Mouse (Mus musculus) liver, postnatal 0 days (tissue): ENCODE measurements at regions not wholly inside any gene's neighbourhood (a gene's known extent, or its start where the extent isn't known, plus 50 kb on each side); places are given as distances from the start of the nearest gene placed in this dataset.

Source experiments
- ATAC-seq: fragments of 200-750 bp; cut with Nextera tagmentation; 2 replicates; pipeline ENCODE4 v1.8.0; 2017; ENCODE audit warnings: mild to moderate bottlenecking, moderate library complexity
- DNase-seq: peaks from one replicate; pipeline ENCODE4 v3.0.0-alpha.2; 2016
- H3K27ac ChIP-seq: fragments of 300-500 bp; sonication (generic); 2 replicates; pipeline ENCODE4 v1.5.1; 2014; ENCODE audit warnings: antibody characterized with exemption, moderate library complexity, mild to moderate bottlenecking, low read depth
- H3K27me3 ChIP-seq: fragments of 300-500 bp; sonication (generic); 2 replicates; pipeline ENCODE4 v1.6.1; 2014; ENCODE audit warnings: low read length, control low read depth, mixed read lengths; ENCODE audit not compliant: insufficient read depth
- H3K36me3 ChIP-seq: fragments of 300-500 bp; sonication (generic); replicated peaks from 2 replicates; pipeline ENCODE4 v1.6.1; 2014; ENCODE audit warnings: mild to moderate bottlenecking, control low read depth, low read length, moderate library complexity, mixed read lengths; ENCODE audit not compliant: insufficient read depth
- H3K4me1 ChIP-seq: fragments of 300-500 bp; sonication (generic); 2 replicates; pipeline ENCODE4 v1.6.1; 2014; ENCODE audit warnings: antibody characterized with exemption, mild to moderate bottlenecking, control low read depth; ENCODE audit not compliant: insufficient read depth
- H3K4me2 ChIP-seq: fragments of 300-500 bp; sonication (generic); 2 replicates; pipeline ENCODE4 v1.6.1; 2014; ENCODE audit warnings: low read depth, mild to moderate bottlenecking, low read length, moderate library complexity, mixed read lengths
- H3K4me3 ChIP-seq: fragments of 300-500 bp; sonication (generic); 2 replicates; pipeline ENCODE4 v1.5.1; 2014; ENCODE audit warnings: low read depth, low read length
- H3K9ac ChIP-seq: fragments of 300-500 bp; sonication (generic); replicated peaks from 2 replicates; pipeline ENCODE4 v1.6.1; 2014; ENCODE audit warnings: mild to moderate bottlenecking, moderate library complexity
- H3K9me3 ChIP-seq: fragments of 300-500 bp; sonication (generic); 2 replicates; pipeline ENCODE4 v1.6.1; 2016; ENCODE audit warnings: mild to moderate bottlenecking, control low read depth, low read length, mixed read lengths
- CTCF ChIP-seq: sonication (generic); IDR thresholded peaks from 2 replicates; pipeline ENCODE4 v1.5.1; 2016; ENCODE audit warnings: antibody characterized with exemption, low read depth
- EP300 ChIP-seq: IDR thresholded peaks from 2 replicates; pipeline ENCODE4 v1.6.1; 2016; ENCODE audit warnings: antibody characterized with exemption, low read depth, mild to moderate bottlenecking
- WGBS: fragments of 180-500 bp; shearing (Covaris S2); extraction: QIAGEN DNeasy Blood & Tissue Kit; methylation state at CpG from one replicate; pipeline ENCODE4 v1.1.7; 2014; ENCODE audit not compliant: insufficient replicate concordance; 5-methylcytosine and 5-hydroxymethylcytosine counted together

DNA sequence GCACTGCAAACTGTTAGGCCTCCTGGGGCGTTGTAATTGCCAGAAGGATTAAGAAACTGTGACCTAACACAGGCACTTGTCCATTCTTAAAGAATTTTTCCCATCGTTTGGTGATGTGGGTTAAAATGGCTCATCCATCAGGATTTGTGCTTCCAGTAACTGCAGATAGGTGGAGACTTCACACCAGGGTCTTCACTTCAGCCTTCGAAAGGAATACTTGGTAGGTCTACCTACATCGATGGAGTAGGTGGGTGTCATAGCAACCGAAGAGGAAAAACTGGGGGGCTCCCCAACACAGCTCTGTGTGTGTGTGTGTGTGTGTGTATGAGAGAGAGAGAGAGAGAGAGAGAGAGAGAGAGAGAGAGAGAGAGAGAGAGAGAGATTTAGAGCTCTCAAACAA, 126.3 kb upstream of the Zfp706 start:
- Histone ChIP-seq H3K4me2 (no peak overlapping the region), H3K36me3 (no peaks in the 10 kb centered on the region), H3K4me3 (no peak overlapping the region), H3K27me3 (no peaks in the 10 kb centered on the region), H3K27ac (no peak overlapping the region), H3K4me1 (peaks cover 2% of the 10 kb centered on the region; the same call in 1 of the 2 replicates), H3K9me3 (peaks cover 7% of the 10 kb centered on the region; the same call in 1 of the 2 replicates), H3K9ac (no peak overlapping the region)
- ATAC-seq (no peak), DNase-seq (no peak)
- WGBS = 49% methylated on average over 5 of the region's 5 CpGs
- no peak for TF ChIP-seq EP300
- TF ChIP-seq CTCF = peak; percentile 30

DNA sequence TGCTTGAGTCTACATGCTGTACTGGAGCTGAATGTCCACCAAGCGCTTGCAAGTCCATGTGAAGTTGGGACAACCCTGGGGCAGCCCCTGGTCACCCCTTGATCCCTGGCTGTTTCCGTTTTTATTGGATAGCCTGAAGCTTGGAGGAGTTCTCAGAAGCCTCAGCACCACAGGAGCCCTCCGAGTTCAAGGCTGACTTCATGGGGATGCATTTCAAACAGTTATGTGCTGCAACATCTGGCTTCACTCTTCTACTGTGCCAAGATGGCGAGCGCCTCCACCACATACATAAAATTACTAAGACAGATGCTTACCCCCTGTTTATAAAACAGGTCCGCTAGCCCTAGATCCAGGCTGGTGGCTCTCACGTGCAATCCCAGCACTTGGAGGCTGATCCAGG, 120.1 kb upstream of the Zfp706 start:
- no peak for DNase-seq
- H3K4me1 ChIP-seq = no peaks in the 10 kb centered on the region
- no peaks in the 10 kb centered on the region for H3K27me3 ChIP-seq
- H3K9ac ChIP-seq = no peak overlapping the region
- H3K4me2 ChIP-seq = no peak overlapping the region
- ATAC-seq = no peak
- H3K36me3 ChIP-seq = no peaks in the 10 kb centered on the region
- no peak overlapping the region for H3K4me3 ChIP-seq
- no peak overlapping the region for H3K27ac ChIP-seq
- 82% methylated on average over 7 of the region's 7 CpGs for WGBS
- H3K9me3 ChIP-seq = peaks cover 7% of the 10 kb centered on the region; the same call in 1 of the 2 replicates
- TF ChIP-seq CTCF (no peak), EP300 (no peak)

DNA sequence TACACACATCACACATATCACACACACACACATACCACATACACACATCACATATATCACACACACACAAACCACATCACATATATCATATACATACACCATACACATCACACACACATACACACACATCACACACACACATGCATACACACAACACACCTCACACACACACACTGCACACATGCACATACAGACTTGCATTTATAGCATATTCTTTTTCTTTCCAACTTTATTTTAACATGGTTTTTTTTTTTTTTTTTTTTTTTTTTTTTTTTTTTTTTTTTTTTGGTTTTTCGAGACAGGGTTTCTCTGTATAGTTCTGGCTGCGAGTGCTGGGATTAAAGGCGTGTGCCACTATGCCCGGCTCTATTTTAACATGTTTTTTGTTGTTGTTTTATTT, 119.6 kb upstream of the Zfp706 start:
- Histone ChIP-seq H3K27ac (no peak overlapping the region), H3K4me3 (no peak overlapping the region), H3K27me3 (no peaks in the 10 kb centered on the region), H3K9ac (no peak overlapping the region), H3K4me2 (no peak overlapping the region), H3K9me3 (peaks cover 7% of the 10 kb centered on the region; the same call in 1 of the 2 replicates), H3K4me1 (no peaks in the 10 kb centered on the region), H3K36me3 (no peaks in the 10 kb centered on the region)
- ATAC-seq (no peak), DNase-seq (no peak)
- 84% methylated on average over 4 of the region's 4 CpGs for WGBS
- TF ChIP-seq EP300 = no peak

GRCm38 (mm10) chr15:37125823-37126222, 118.2 kb upstream of the Zfp706 start:
- no peak overlapping the region for H3K9ac ChIP-seq
- WGBS = 69% methylated on average over 4 of the region's 4 CpGs
- DNase-seq = no peak
- H3K27me3 ChIP-seq = no peaks in the 10 kb centered on the region
- ATAC-seq = no peak
- no peak overlapping the region for H3K27ac ChIP-seq
- H3K4me2 ChIP-seq = no peak overlapping the region
- no peaks in the 10 kb centered on the region for H3K4me1 ChIP-seq
- peaks cover 3% of the 10 kb centered on the region; the same call in 1 of the 2 replicates for H3K9me3 ChIP-seq
- TF ChIP-seq CTCF (no peak), EP300 (no peak)
- no peak overlapping the region for H3K4me3 ChIP-seq
- H3K36me3 ChIP-seq = no peaks in the 10 kb centered on the region

DNA sequence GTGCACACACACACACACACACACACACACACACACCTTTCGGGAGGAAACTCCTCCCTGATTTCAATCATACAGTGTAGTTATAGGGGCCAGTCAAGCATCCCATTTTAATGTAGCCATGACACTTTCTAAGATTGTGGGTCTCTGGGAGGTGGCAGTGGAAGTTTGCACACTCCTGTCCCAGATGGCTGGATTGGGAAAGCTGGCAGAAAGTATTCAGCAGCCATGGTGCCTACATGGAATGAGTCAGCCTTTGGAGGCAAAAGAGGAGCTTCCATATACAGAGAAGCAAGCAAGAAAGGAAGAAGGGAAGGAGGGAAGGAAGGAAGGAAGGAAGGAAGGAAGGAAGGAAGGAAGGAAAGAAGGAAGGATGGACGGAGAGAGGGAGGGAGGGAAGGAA, 117.4 kb upstream of the Zfp706 start:
- DNase-seq = no peak
- 63% methylated on average over 2 of the region's 2 CpGs for WGBS
- Histone ChIP-seq H3K4me2 (no peak overlapping the region), H3K4me3 (no peak overlapping the region), H3K27me3 (no peaks in the 10 kb centered on the region), H3K9me3 (no peaks in the 10 kb centered on the region; the same call in 1 of the 2 replicates), H3K4me1 (no peaks in the 10 kb centered on the region), H3K36me3 (no peaks in the 10 kb centered on the region), H3K27ac (no peak overlapping the region), H3K9ac (no peak overlapping the region)
- no peak for TF ChIP-seq EP300
- TF ChIP-seq CTCF = no peak
- ATAC-seq = no peak

DNA sequence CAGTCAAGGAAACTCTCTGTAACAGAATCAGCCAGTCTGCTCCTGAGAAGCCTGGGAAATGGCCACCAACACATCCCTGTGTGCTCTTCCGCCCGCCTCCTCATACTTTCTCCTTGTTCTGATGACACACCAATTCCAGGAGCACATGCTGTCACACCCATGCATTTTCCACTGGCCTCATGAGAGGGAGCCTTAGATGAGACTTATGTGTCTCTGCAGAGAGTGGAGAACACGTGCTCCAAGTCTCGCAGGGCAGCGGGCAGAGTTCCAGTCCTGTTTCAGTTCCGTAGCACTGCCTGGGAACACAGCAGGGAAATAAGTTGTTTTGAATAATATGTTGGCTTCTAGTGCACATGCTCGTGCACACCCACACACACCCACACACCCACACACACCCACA, 116.7 kb upstream of the Zfp706 start:
- Histone ChIP-seq H3K27ac (no peak overlapping the region), H3K27me3 (no peaks in the 10 kb centered on the region), H3K36me3 (no peaks in the 10 kb centered on the region), H3K4me1 (no peaks in the 10 kb centered on the region), H3K9ac (no peak overlapping the region), H3K9me3 (no peaks in the 10 kb centered on the region; the same call in 1 of the 2 replicates), H3K4me2 (no peak overlapping the region), H3K4me3 (no peak overlapping the region)
- DNase-seq = no peak
- ATAC-seq = no peak
- TF ChIP-seq CTCF (no peak), EP300 (no peak)
- WGBS = 78% methylated on average over 7 of the region's 7 CpGs

- TF ChIP-seq EP300 (no peak), CTCF (peak; percentile 97)
- H3K27ac ChIP-seq = no peak overlapping the region
- 22% methylated on average over 6 of the region's 6 CpGs for WGBS
- no peaks in the 10 kb centered on the region for H3K36me3 ChIP-seq
- no peaks in the 10 kb centered on the region for H3K9me3 ChIP-seq
- no peak overlapping the region for H3K4me3 ChIP-seq
- H3K27me3 ChIP-seq = no peaks in the 10 kb centered on the region
- DNase-seq (peak; percentile 81), ATAC-seq (peak; percentile 48; the same call in 1 of the 2 replicates)
- H3K4me1 ChIP-seq = no peaks in the 10 kb centered on the region
- H3K9ac ChIP-seq = no peak overlapping the region
- no peak overlapping the region for H3K4me2 ChIP-seq
Observed at GRCm38 (mm10) chr15:37120381-37120780, 112.8 kb upstream of the Zfp706 start.
